Comparison of ENCODE assay signal across 8 mouse cellular contexts in genomic region chr1:134360656-134361055, GRCm38 (mm10). TPM values are rescaled to one million over a fixed set of nuclear protein-coding genes. Genes with fewer than 3 reads are reported as not detected.
DNase-seq lines count a peak whose midpoint lies in the region; ATAC-seq and TF ChIP-seq lines count a peak whose summit lies in the region.

No protein-coding gene starts in this region.

- no peak for TF ChIP-seq EP300 in heart, adult 2 months (IDR thresholded peaks at IDR 0.05; ENCODE audit: insufficient read depth, low read depth, low read length)
- no peak for TF ChIP-seq EP300 in heart, postnatal 0 days (IDR thresholded peaks at IDR 0.05; ENCODE audit: low read depth)

- no peak for DNase-seq in heart, adult 2 months
- no peak for DNase-seq in heart, postnatal 14 days
- DNase-seq in ES-E14 (ENCODE audit: low read depth, low spot score), result no peak
- DNase-seq in heart, postnatal 0 days (ENCODE audit: low spot score), result no peak
- peak; percentile 72 for DNase-seq in midbrain, embryonic 11.5 days (ENCODE audit: low spot score, missing footprints)
- DNase-seq in adrenal gland, adult (ENCODE audit: inconsistent age in 2 of 2, low spot score in 1 of 2), result no peak
- no peak for DNase-seq in left cerebral cortex, adult 9 months (ENCODE audit: low spot score in 2 of 2)
- no peak for DNase-seq in kidney, adult 2 months

- no peak for TF ChIP-seq CTCF in heart, adult 2 months (IDR thresholded peaks at IDR 0.05)
- TF ChIP-seq CTCF in heart, postnatal 0 days (IDR thresholded peaks at IDR 0.05; ENCODE audit: low read depth), result no peak
- TF ChIP-seq CTCF in kidney, adult 2 months (conservative IDR thresholded peaks at IDR 0.05; ENCODE audit: insufficient read depth, insufficient read length, low read depth, low read length), result no peak

- H3K4me1 ChIP-seq in heart, adult 2 months (ENCODE audit: control insufficient read depth, insufficient read depth, low read length), result peaks cover 3% of the 10 kb centered on the region; the same call in 1 of the 2 replicates
- peaks cover 0 to 5% of the 10 kb centered on the region in 2 experiments; a peak in 1 of 4 replicates for H3K4me1 ChIP-seq in ES-E14 (ENCODE audit: control insufficient read depth in 2 of 2, insufficient read depth in 2 of 2, low read length in 2 of 2, poor library complexity in 1 of 2)
- H3K4me1 ChIP-seq in heart, postnatal 0 days (ENCODE audit: control insufficient read depth, insufficient read depth), result peaks cover 6% of the 10 kb centered on the region
- H3K4me1 ChIP-seq in midbrain, embryonic 11.5 days (ENCODE audit: control insufficient read depth, insufficient read depth, low read length), result peaks cover 7% of the 10 kb centered on the region
- H3K4me1 ChIP-seq in kidney, adult 2 months (ENCODE audit: control insufficient read depth, insufficient read depth, low read length), result no peaks in the 10 kb centered on the region; the same call in 1 of the 2 replicates

- no peak overlapping the region for H3K9ac ChIP-seq in heart, adult 2 months (ENCODE audit: low read depth, low read length)
- peak overlapping the region; percentile 96 for H3K9ac ChIP-seq in ES-E14 (ENCODE audit: insufficient read depth, low read depth, low read length, poor library complexity, severe bottlenecking)
- H3K9ac ChIP-seq in heart, postnatal 0 days (replicated peaks; ENCODE audit: low read depth, low read length), result peak overlapping the region; percentile 95; the same call in 1 of the 2 replicates
- peak overlapping the region; percentile 92 for H3K9ac ChIP-seq in midbrain, embryonic 11.5 days (ENCODE audit: low read length)

- ATAC-seq in heart, postnatal 0 days (ENCODE audit: insufficient read depth, low read depth), result no peak
- no peak for ATAC-seq in midbrain, embryonic 11.5 days (ENCODE audit: low FRiP score)

- no peaks in the 10 kb centered on the region for H3K27me3 ChIP-seq in heart, adult 2 months (ENCODE audit: control insufficient read depth, insufficient read depth, low read length)
- no peaks in the 10 kb centered on the region for H3K27me3 ChIP-seq in heart, postnatal 0 days (ENCODE audit: control insufficient read depth, insufficient read depth, low read length)
- no peaks in the 10 kb centered on the region for H3K27me3 ChIP-seq in midbrain, embryonic 11.5 days (ENCODE audit: control insufficient read depth, insufficient read depth, low read length)
- no peaks in the 10 kb centered on the region for H3K27me3 ChIP-seq in kidney, adult 2 months (replicated peaks; ENCODE audit: control insufficient read depth, insufficient read depth, low read length)

- no peak for TF ChIP-seq POLR2A in heart, adult 2 months (IDR thresholded peaks at IDR 0.05; ENCODE audit: insufficient read depth, low read depth, low read length)
- no peak for TF ChIP-seq POLR2A in kidney, adult 2 months (IDR thresholded peaks at IDR 0.05; ENCODE audit: low read depth, low read length)

- peak overlapping the region; percentile 89 for H3K4me2 ChIP-seq in heart, postnatal 0 days (ENCODE audit: low read depth, low read length)
- peak overlapping the region; percentile 58 for H3K4me2 ChIP-seq in midbrain, embryonic 11.5 days

- 46% methylated on average over 7 of the region's 7 CpGs for WGBS in heart, adult 2 months
- 67% methylated on average over 7 of the region's 7 CpGs for WGBS in heart, postnatal 0 days
- 84% methylated on average over 7 of the region's 7 CpGs for WGBS in midbrain, embryonic 11.5 days
- WGBS in kidney, adult 2 months, result 58% methylated on average over 7 of the region's 7 CpGs

- intact Hi-C loops in heart, adult 2 months (cut with DNase I), result loop anchor here (1.0 kb wide), 1 partner anchor 95 kb away; the partner anchor contains the start of gene Klhl12
- intact Hi-C loops in heart, postnatal 14 days (cut with DNase I), result loop anchor here (1.0 to 10.0 kb wide), 3 partner anchors 47 to 234 kb away; partner anchors contain the start of genes Cyb5r1 and Klhl12

- H3K27ac ChIP-seq in heart, adult 2 months, result no peak overlapping the region
- no peak overlapping the region for H3K27ac ChIP-seq in ES-E14 (ENCODE audit: insufficient read depth, low read depth, low read length, poor library complexity, severe bottlenecking)
- H3K27ac ChIP-seq in heart, postnatal 0 days (ENCODE audit: low read depth), result no peak overlapping the region
- no peak overlapping the region for H3K27ac ChIP-seq in midbrain, embryonic 11.5 days (ENCODE audit: low read depth, low read length)
- no peak overlapping the region for H3K27ac ChIP-seq in kidney, adult 2 months (ENCODE audit: insufficient read depth, low read depth, low read length)

- in situ Hi-C loops in ES-E14 (cut with MboI; ENCODE audit: low sequenced_read_pairs in 2 of 2, unreplicated experiment in 2 of 2), result no loop called here

- H3K79me2 ChIP-seq in heart, adult 2 months (replicated peaks; ENCODE audit: control insufficient read depth, insufficient read depth, low read length), result no peaks in the 10 kb centered on the region; the same call in 1 of the 2 replicates

- peak overlapping the region; percentile 93; the same call in 1 of the 2 replicates for H3K4me3 ChIP-seq in heart, adult 2 months
- H3K4me3 ChIP-seq in ES-E14 (ENCODE audit: insufficient read depth in 1 of 2, low read depth in 1 of 2, low read length in 2 of 2, poor library complexity in 1 of 2, severe bottlenecking in 1 of 2), result peak overlapping the region; percentile 92 to 93; a peak in 3 of 4 replicates
- peak overlapping the region; percentile 91 for H3K4me3 ChIP-seq in heart, postnatal 0 days (ENCODE audit: low read depth, low read length)
- peak overlapping the region; percentile 91 for H3K4me3 ChIP-seq in midbrain, embryonic 11.5 days (ENCODE audit: low read depth, low read length)
- no peak overlapping the region for H3K4me3 ChIP-seq in kidney, adult 2 months (ENCODE audit: insufficient read depth, low read depth, low read length)

- H3K36me3 ChIP-seq in heart, adult 2 months (ENCODE audit: control insufficient read depth, insufficient read depth, low read length), result peaks cover 16% of the 10 kb centered on the region
- H3K36me3 ChIP-seq in ES-E14 (ENCODE audit: control insufficient read depth, insufficient read depth, low read length, poor library complexity, severe bottlenecking), result peaks cover 21% of the 10 kb centered on the region
- H3K36me3 ChIP-seq in heart, postnatal 0 days (replicated peaks; ENCODE audit: control insufficient read depth, insufficient read depth, low read length), result peaks cover 41% of the 10 kb centered on the region
- H3K36me3 ChIP-seq in midbrain, embryonic 11.5 days (ENCODE audit: control insufficient read depth, insufficient read depth, low read length), result peaks cover 12% of the 10 kb centered on the region; the same call in 1 of the 2 replicates
- H3K36me3 ChIP-seq in kidney, adult 2 months (ENCODE audit: control insufficient read depth, insufficient read depth, low read length), result no peaks in the 10 kb centered on the region; the same call in 1 of the 2 replicates

- H3K9me3 ChIP-seq in ES-E14 (ENCODE audit: control insufficient read depth, insufficient read depth, low read depth, low read length), result no peaks in the 10 kb centered on the region
- no peaks in the 10 kb centered on the region for H3K9me3 ChIP-seq in heart, postnatal 0 days (replicated peaks; ENCODE audit: control insufficient read depth, low read length)
- H3K9me3 ChIP-seq in midbrain, embryonic 11.5 days (ENCODE audit: control insufficient read depth, low read length), result no peaks in the 10 kb centered on the region

RNA-seq across cellular contexts. Expression of gene Tmem183a, which starts 1.1 kb away (rescaled TPM):
- 10 to 100 TPM; 17.8 to 18.7 TPM for total RNA-seq in heart, adult 2 months (2021)
- polyA plus RNA-seq in heart, adult 2 months (2012; rRNA removed), result 22.9 and 45.8 TPM in 2 replicates
- 10 to 100 TPM; 22.6 to 22.8 TPM for total RNA-seq in heart, postnatal 14 days (2021)
- 100 and 120 TPM in 2 replicates for total RNA-seq in ES-E14 (2012; rRNA removed)
- 51.8 and 59.8 TPM in 2 replicates for total RNA-seq in heart, postnatal 0 days (2014; rRNA removed; ENCODE audit: low replicate concordance)
- 30.1 and 31.1 TPM in 2 replicates for polyA plus RNA-seq in heart, postnatal 0 days (2015; fragmentation: Nextera tagmentation; extraction: Ambion mirVana)
- polyA plus RNA-seq in midbrain, embryonic 11.5 days (2014; fragmentation: Nextera tagmentation; extraction: Ambion mirVana), result 128 and 137 TPM in 2 replicates
- polyA plus RNA-seq in kidney, adult 2 months (2012; rRNA removed), result 84.0 and 100 TPM in 2 replicates

RNA-seq across cellular contexts. Expression of gene 4933406M09Rik, which starts 25.1 kb away (rescaled TPM):
- total RNA-seq in heart, adult 2 months (2021), result not detected
- not detected in 2 replicates for polyA plus RNA-seq in heart, adult 2 months (2012; rRNA removed)
- total RNA-seq in heart, postnatal 14 days (2021), result not detected
- total RNA-seq in ES-E14 (2012; rRNA removed), result 0.22 TPM in 1 of 2 replicates, not detected in the other
- not detected in 2 replicates for total RNA-seq in heart, postnatal 0 days (2014; rRNA removed; ENCODE audit: low replicate concordance)
- polyA plus RNA-seq in heart, postnatal 0 days (2015; fragmentation: Nextera tagmentation; extraction: Ambion mirVana), result not detected in 2 replicates
- polyA plus RNA-seq in midbrain, embryonic 11.5 days (2014; fragmentation: Nextera tagmentation; extraction: Ambion mirVana), result not detected in 2 replicates
- polyA plus RNA-seq in kidney, adult 2 months (2012; rRNA removed), result 0.06 TPM in 1 of 2 replicates, not detected in the other

RNA-seq across cellular contexts. Expression of gene Ppfia4, which starts 27.9 kb away (rescaled TPM):
- under 1 TPM; 0.80 to 0.94 TPM for total RNA-seq in heart, adult 2 months (2021)
- polyA plus RNA-seq in heart, adult 2 months (2012; rRNA removed), result 4.4 and 4.9 TPM in 2 replicates
- total RNA-seq in heart, postnatal 14 days (2021), result 1 to 10 TPM; 2.8 to 3.5 TPM
- total RNA-seq in ES-E14 (2012; rRNA removed), result 14.1 and 35.3 TPM in 2 replicates
- 5.2 and 12.3 TPM in 2 replicates for total RNA-seq in heart, postnatal 0 days (2014; rRNA removed; ENCODE audit: low replicate concordance)
- 6.2 and 6.4 TPM in 2 replicates for polyA plus RNA-seq in heart, postnatal 0 days (2015; fragmentation: Nextera tagmentation; extraction: Ambion mirVana)
- 1.9 and 2.6 TPM in 2 replicates for polyA plus RNA-seq in midbrain, embryonic 11.5 days (2014; fragmentation: Nextera tagmentation; extraction: Ambion mirVana)
- 3.6 and 4.2 TPM in 2 replicates for polyA plus RNA-seq in kidney, adult 2 months (2012; rRNA removed)

RNA-seq across cellular contexts. Expression of gene Cyb5r1, which starts 44.7 kb away (rescaled TPM):
- 10 to 100 TPM; 21.0 to 24.1 TPM for total RNA-seq in heart, adult 2 months (2021)
- polyA plus RNA-seq in heart, adult 2 months (2012; rRNA removed), result 41.8 and 42.8 TPM in 2 replicates
- 10 to 100 TPM; 26.0 to 28.4 TPM for total RNA-seq in heart, postnatal 14 days (2021)
- 186 and 305 TPM in 2 replicates for total RNA-seq in ES-E14 (2012; rRNA removed)
- 34.4 and 40.0 TPM in 2 replicates for total RNA-seq in heart, postnatal 0 days (2014; rRNA removed; ENCODE audit: low replicate concordance)
- polyA plus RNA-seq in heart, postnatal 0 days (2015; fragmentation: Nextera tagmentation; extraction: Ambion mirVana), result 32.9 and 33.9 TPM in 2 replicates
- 17.5 and 19.3 TPM in 2 replicates for polyA plus RNA-seq in midbrain, embryonic 11.5 days (2014; fragmentation: Nextera tagmentation; extraction: Ambion mirVana)
- 41.9 and 56.8 TPM in 2 replicates for polyA plus RNA-seq in kidney, adult 2 months (2012; rRNA removed)

RNA-seq across cellular contexts. Expression of gene Adipor1, which starts 54.5 kb away (rescaled TPM):
- total RNA-seq in heart, adult 2 months (2021), result 100 to 1,000 TPM; 140 TPM
- 148 and 177 TPM in 2 replicates for polyA plus RNA-seq in heart, adult 2 months (2012; rRNA removed)
- total RNA-seq in heart, postnatal 14 days (2021), result 100 to 1,000 TPM; 137 to 142 TPM
- total RNA-seq in ES-E14 (2012; rRNA removed), result 80.6 and 88.0 TPM in 2 replicates
- total RNA-seq in heart, postnatal 0 days (2014; rRNA removed; ENCODE audit: low replicate concordance), result 210 and 238 TPM in 2 replicates
- 123 and 124 TPM in 2 replicates for polyA plus RNA-seq in heart, postnatal 0 days (2015; fragmentation: Nextera tagmentation; extraction: Ambion mirVana)
- polyA plus RNA-seq in midbrain, embryonic 11.5 days (2014; fragmentation: Nextera tagmentation; extraction: Ambion mirVana), result 76.7 and 81.5 TPM in 2 replicates
- polyA plus RNA-seq in kidney, adult 2 months (2012; rRNA removed), result 113 and 119 TPM in 2 replicates
